Mouse (Mus musculus): Measurements from ENCODE around the gene Kin. TPM values are rescaled to one million over a fixed set of nuclear protein-coding genes. Genes with fewer than 3 reads are reported as not detected.

Gene Kin
- polyA plus RNA-seq, 1 experiment from 2014 or later: 24.1 TPM

GRCm38 (mm10) chr2:10076675-10077074 lies 3.7 kb upstream of the Kin start:
- CTCF ChIA-PET: interaction anchor here (0.7 to 1.7 kb wide), 6 partner anchors 10 to 46 kb away, joined by 3 to 5 read pairs (median 3); no protein-coding TSS in a partner anchor
- DNase-seq (ENCODE audit: low read depth, low spot score) (no peak), ATAC-seq (no peak)
- H3K27me3 ChIP-seq: no peaks in the 10 kb centered on the region
- TF ChIP-seq CTCF (IDR thresholded peaks at IDR 0.05): no peak
- POLR2A ChIA-PET: no interaction called here
- in situ Hi-C loops (cut with MboI; ENCODE audit: low pct_unique_long_range_greater_than_20kb): loop anchor here (25.0 kb wide), 1 partner anchor 1686 kb away; no protein-coding TSS in a partner anchor

GRCm38 (mm10) chr2:10079745-10080309 lies 566 bp upstream of the Kin start:
- no peaks in the 10 kb centered on the region for H3K27me3 ChIP-seq
- in situ Hi-C loops (cut with MboI; ENCODE audit: low pct_unique_long_range_greater_than_20kb): loop anchor here (25.0 kb wide), 1 partner anchor 1682 kb away; no protein-coding TSS in a partner anchor
- peak; percentile 44 for ATAC-seq
- no peak for TF ChIP-seq CTCF (IDR thresholded peaks at IDR 0.05)
- POLR2A ChIA-PET: interaction anchor here (1.1 kb wide), 1 partner anchor 12 kb away, joined by 4 read pairs; no protein-coding TSS in a partner anchor
- DNase-seq (ENCODE audit: low read depth, low spot score): no peak
- CTCF ChIA-PET: interaction anchor here (0.8 to 1.3 kb wide), 3 partner anchors 14 to 19 kb away, joined by 3 read pairs; no protein-coding TSS in a partner anchor

- POLR2A ChIA-PET: no interaction called here
- CTCF ChIA-PET: no interaction called here
- H3K27me3 ChIP-seq: no peaks in the 10 kb centered on the region
- in situ Hi-C loops (cut with MboI; ENCODE audit: low pct_unique_long_range_greater_than_20kb): loop anchor here (25.0 kb wide), 1 partner anchor 1681 kb away; no protein-coding TSS in a partner anchor
- no peak for DNase-seq (ENCODE audit: low read depth, low spot score)
- TF ChIP-seq CTCF (IDR thresholded peaks at IDR 0.05): no peak
- no peak for ATAC-seq
Measured at GRCm38 (mm10) chr2:10081453-10082080, 1.2 kb downstream of the Kin start.

- H3K27me3 ChIP-seq: no peaks in the 10 kb centered on the region
- DNase-seq (ENCODE audit: low read depth, low spot score): no peak
- ChIA-PET POLR2A (no interaction called here), CTCF (no interaction called here)
- in situ Hi-C loops (cut with MboI; ENCODE audit: low pct_unique_long_range_greater_than_20kb): loop anchor here (25.0 kb wide), 1 partner anchor 1680 kb away; no protein-coding TSS in a partner anchor
- TF ChIP-seq CTCF (IDR thresholded peaks at IDR 0.05): no peak
- ATAC-seq: no peak
Measured at GRCm38 (mm10) chr2:10082737-10083136, 2.3 kb downstream of the Kin start.

- TF ChIP-seq CTCF (IDR thresholded peaks at IDR 0.05): no peak
- peak; percentile 39 for ATAC-seq
- in situ Hi-C loops (cut with MboI; ENCODE audit: low pct_unique_long_range_greater_than_20kb): loop anchor here (25.0 kb wide), 1 partner anchor 1675 kb away; no protein-coding TSS in a partner anchor
- DNase-seq (ENCODE audit: low read depth, low spot score): no peak
- POLR2A ChIA-PET: interaction anchor here (0.6 kb wide), 1 partner anchor 1455 kb away, joined by 4 read pairs; no protein-coding TSS in a partner anchor
- CTCF ChIA-PET: interaction anchor here (1.4 kb wide), 1 partner anchor 11 kb away, joined by 3 read pairs; no protein-coding TSS in a partner anchor
- no peaks in the 10 kb centered on the region for H3K27me3 ChIP-seq
Measured at GRCm38 (mm10) chr2:10087256-10087850, 7.0 kb downstream of the Kin start.

- ChIA-PET CTCF (interaction anchor here (1.4 kb wide), 1 partner anchor 17 kb away, joined by 4 read pairs; no protein-coding TSS in a partner anchor), POLR2A (interaction anchor here (0.7 kb wide), 1 partner anchor 200 kb away, joined by 4 read pairs; no protein-coding TSS in a partner anchor)
- in situ Hi-C loops (cut with MboI; ENCODE audit: low pct_unique_long_range_greater_than_20kb): loop anchor here (5.0 to 25.0 kb wide), 2 partner anchors 1422 to 1668 kb away; no protein-coding TSS in a partner anchor
- no peaks in the 10 kb centered on the region for H3K27me3 ChIP-seq
- DNase-seq (ENCODE audit: low read depth, low spot score) (no peak), ATAC-seq (peak; percentile 26)
- TF ChIP-seq CTCF (IDR thresholded peaks at IDR 0.05): no peak
Measured at GRCm38 (mm10) chr2:10094327-10095100, 14.1 kb downstream of the Kin start.

- H3K27me3 ChIP-seq: no peaks in the 10 kb centered on the region
- ATAC-seq: no peak
- peak; percentile 68 for TF ChIP-seq CTCF (IDR thresholded peaks at IDR 0.05)
- ChIA-PET CTCF (interaction anchor here (1.1 to 5.2 kb wide), 9 partner anchors 9 to 197 kb away, joined by 3 to 51 read pairs (median 3); no protein-coding TSS in a partner anchor), POLR2A (no interaction called here)
- in situ Hi-C loops (cut with MboI; ENCODE audit: low pct_unique_long_range_greater_than_20kb): loop anchor here (5.0 to 25.0 kb wide), 2 partner anchors 1426 to 1664 kb away; no protein-coding TSS in a partner anchor
- DNase-seq (ENCODE audit: low read depth, low spot score): no peak
Measured at GRCm38 (mm10) chr2:10098598-10099215, 18.3 kb downstream of the Kin start.

- CTCF ChIA-PET: interaction anchor here (1.0 to 5.2 kb wide), 8 partner anchors 9 to 190 kb away, joined by 3 to 51 read pairs (median 4); no protein-coding TSS in a partner anchor
Measured at GRCm38 (mm10) chr2:10100471-10100870, 20.1 kb downstream of the Kin start.

GRCm38 (mm10) chr2:10101180-10101579 lies 20.8 kb downstream of the Kin start:
- ATAC-seq (peak; percentile 67), DNase-seq (ENCODE audit: low read depth, low spot score) (no peak)
- in situ Hi-C loops (cut with MboI; ENCODE audit: low pct_unique_long_range_greater_than_20kb): loop anchor here (5.0 kb wide), 1 partner anchor 191 kb away; no protein-coding TSS in a partner anchor
- peak; percentile 87 for TF ChIP-seq CTCF (IDR thresholded peaks at IDR 0.05)
- ChIA-PET POLR2A (interaction anchor here (0.6 kb wide), 1 partner anchor 255 kb away, joined by 3 read pairs; no protein-coding TSS in a partner anchor), CTCF (interaction anchor here (1.0 to 5.2 kb wide), 8 partner anchors 10 to 189 kb away, joined by 3 to 51 read pairs (median 4); no protein-coding TSS in a partner anchor)
- H3K27me3 ChIP-seq: peaks cover 3% of the 10 kb centered on the region

More at GRCm38 (mm10) chr2:10100471-10100870, 20.1 kb downstream of the Kin start:
- in situ Hi-C loops (cut with MboI; ENCODE audit: low pct_unique_long_range_greater_than_20kb): loop anchor here (5.0 kb wide), 1 partner anchor 192 kb away; no protein-coding TSS in a partner anchor
- H3K27me3 ChIP-seq: peaks cover under 1% of the 10 kb centered on the region
- DNase-seq (ENCODE audit: low read depth, low spot score) (no peak), ATAC-seq (no peak)
- POLR2A ChIA-PET: interaction anchor here (0.6 kb wide), 1 partner anchor 255 kb away, joined by 3 read pairs; no protein-coding TSS in a partner anchor
- no peak for TF ChIP-seq CTCF (IDR thresholded peaks at IDR 0.05)

All from Patski (cell line).